Mouse (Mus musculus) urinary bladder, adult 18-20 months (tissue): Measurements from ENCODE around the gene Gstp2.
A peak's percentile ranks its signal among the peaks of the same experiment; 100 is the strongest.
"Not testable (repeated sequence)": the region's sequence is repeated elsewhere in the genome, so short reads cannot be mapped to it uniquely, and the experiment has no call there.

Experiments
- DNase-seq, 2 experiments: peaks; one replicate each; pipeline ENCODE4 v3.0.0; 2022; ENCODE audit warnings: low spot score in 2 of 2, mixed read lengths in 2 of 2

Gstp2 gene

DNA sequence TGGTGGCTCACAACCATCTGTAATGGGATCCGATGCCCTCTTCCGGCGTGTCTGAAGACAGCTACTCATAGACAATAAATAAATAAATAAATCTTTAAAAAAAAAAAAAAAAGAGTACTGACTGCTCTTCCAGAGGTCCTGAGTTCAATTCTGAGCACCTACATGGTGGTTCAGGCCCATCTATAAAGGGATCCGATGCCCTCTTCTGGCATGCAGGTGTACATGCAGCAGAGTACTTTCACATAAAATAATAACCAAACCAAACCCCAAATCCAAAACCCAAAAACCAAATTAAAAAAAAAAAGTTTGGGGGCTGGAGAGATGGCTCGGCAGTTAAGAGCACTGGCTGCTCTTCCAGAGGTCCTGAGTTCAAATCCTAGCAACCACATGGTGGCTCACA is 3.2 kb upstream of the Gstp2 start:
- not testable (repeated sequence) for DNase-seq

DNA sequence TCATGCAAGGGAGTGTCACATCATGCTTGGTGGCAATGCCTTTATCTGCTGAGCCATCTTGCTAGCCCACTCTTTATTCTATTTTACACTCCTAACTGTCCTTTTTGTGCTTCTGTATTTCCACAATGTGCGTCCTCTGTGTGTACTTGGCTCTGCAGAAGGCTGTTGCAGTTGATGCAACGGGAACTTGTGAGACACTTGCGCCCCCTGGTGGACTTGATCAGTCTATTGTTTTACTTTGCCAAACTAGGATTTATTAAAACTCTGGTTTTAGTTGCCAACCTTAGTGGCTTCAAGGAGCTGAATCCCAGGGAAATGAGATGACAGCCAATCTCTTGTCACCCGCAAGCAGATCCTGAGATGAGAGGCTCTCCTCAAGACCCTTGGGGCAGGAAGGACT is 2.0 kb upstream of the Gstp2 start:
- peak; percentile 37 to 46 for DNase-seq

DNA sequence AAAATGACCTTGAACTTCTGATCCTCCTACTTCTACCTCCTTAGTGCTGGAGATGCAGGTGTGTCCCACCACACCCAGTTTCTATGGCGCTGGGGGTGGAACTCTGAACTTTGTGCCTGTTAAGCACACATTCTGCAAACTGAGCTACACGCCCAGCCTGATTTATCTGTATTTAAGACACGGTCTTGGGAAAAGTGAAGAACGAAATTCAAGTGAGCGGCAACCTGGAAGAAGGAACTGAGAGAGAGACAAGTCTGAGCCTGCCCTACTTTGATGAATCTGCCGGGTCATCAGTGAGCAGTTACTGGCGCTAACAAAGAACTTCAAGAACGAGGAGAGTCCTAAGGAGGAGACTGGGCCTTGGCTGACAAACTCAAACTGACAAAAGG is 1.0 kb upstream of the Gstp2 start:
- DNase-seq = peak; percentile 35 to 50

DNA sequence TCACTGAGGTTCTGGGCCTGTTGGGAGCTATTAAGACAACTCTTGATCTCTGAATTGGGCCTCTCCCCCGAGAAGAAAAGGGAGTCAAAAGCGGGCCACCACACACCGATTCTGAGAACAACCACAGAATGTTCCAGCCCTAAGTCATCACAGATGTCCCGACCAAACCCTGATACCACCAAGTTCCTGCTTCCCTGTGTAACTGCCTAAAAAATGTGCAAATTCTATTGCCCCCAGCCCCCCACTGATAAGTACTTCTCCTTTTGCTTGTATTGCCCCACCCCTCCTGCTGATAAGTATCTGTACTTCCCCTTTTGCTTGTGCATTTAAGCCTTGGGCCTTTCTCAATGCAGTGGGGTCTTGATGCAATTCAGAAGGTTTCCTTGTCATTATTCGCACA is 1.7 kb downstream of the Gstp2 start:
- not testable (repeated sequence) for DNase-seq

DNA sequence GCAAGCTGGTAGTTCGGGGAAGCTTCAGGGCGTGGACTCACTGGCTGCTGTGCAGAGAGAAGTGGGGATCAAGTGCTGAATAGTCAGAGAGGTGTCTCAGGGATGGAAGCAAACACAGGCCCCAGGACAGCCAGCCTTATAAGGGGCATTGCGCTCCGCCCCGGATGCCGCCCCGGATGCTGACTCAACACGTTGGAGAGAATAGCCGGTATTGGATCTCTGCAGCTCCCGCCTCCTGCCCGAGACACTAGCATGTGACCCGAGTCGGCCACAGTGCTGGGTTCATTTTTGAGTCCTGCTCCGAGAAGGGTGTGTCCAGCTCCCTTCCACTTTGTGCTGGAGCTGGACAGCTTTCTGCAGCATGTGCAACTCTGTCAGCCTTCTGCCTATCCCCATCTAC is 3.7 kb downstream of the Gstp2 start:
- peak; percentile 29 to 64 for DNase-seq

DNA sequence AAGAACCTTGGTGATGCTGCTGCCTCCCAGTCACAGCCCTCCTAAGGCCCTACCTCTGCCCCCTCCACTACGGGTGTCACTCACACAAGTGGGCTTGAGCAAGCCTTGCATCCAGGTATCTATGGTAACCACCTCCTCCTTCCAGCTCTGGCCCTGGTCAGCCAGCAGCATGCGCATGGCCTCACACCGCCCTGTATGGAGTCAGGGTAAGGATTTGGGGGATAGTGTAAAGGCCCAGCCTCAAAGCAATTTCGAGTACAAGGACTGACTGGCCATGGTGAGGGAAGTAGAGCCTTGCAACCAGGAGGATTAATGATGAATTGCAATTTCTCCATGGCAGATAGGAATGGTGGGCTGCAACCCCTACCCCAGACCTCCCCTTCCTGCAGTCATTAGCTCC is 4.3 kb downstream of the Gstp2 start:
- not testable (repeated sequence) for DNase-seq

DNA sequence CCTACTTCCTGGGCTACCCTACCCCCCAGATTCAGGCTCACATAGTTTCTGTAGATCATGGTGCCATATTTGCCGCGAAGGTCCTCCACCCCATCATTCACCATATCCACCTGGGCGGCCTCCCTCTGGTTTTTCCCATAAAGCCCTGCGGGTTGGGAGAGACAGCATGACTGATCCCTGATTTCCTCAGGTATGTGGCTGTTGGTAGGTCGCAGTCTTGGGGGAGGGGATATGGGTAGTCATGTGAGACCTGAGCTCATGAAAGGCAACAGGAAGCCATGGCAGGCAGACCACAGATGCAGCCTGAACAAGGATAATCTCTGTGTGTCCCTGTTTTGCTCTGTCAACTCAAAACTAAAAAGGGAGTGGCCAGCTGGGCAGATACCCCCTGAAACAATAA is 4.9 kb downstream of the Gstp2 start:
- DNase-seq = not testable (repeated sequence)

DNA sequence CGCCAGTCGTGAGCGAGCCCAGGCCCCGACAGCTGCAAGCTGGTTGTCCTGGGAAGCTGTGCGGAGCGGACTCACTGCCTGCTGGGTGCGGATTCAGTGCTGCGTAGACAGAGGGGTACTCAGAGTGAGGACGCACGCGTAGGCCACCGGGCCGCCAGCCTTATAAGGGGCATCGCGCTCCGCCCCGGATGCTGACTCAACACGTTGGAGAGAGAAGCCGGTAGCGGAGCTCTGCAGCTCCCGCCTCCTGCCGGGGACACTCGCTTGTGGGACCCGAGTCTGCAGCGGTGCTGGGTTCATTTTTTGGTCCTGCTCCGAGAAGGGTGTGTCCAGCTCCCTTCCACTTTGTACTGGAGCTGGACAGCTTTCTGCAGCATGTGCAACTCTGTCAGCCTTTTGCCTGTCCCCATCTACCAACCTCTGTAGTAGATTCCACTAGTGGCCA is 8.0 kb downstream of the Gstp2 start, which contains the start of gene Gstp1:
TSS of gene Gstp1 (minus strand) at position 198 of the 445 bp plus-strand sequence.
- DNase-seq = peak; percentile 87 to 90

DNA sequence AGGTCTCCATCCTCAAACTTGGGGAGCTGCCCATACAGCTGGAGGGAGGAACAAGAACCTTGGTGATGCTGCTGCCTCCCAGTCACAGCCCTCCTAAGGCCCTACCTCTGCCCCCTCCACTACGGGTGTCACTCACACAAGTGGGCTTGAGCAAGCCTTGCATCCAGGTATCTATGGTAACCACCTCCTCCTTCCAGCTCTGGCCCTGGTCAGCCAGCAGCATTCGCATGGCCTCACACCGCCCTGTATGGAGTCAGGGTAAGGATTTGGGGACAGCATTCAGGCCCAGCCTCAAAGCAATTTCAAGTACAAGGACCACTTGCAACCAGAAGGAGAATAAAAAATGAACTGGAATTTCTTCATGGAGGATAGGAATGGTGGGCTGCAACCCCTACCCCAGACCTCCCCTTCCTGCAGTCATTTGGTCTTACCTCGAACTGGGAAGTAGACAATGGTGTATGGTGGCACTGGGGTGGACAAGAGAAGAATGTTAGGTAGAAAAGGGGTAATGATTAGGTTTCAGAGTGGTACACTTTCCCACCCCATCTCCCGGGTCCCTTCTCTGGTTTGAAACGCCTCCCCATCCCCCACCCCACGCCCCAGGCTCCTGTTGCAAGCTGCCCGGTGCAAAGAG is 8.6 kb downstream of the Gstp2 start:
- not testable (repeated sequence) for DNase-seq

DNA sequence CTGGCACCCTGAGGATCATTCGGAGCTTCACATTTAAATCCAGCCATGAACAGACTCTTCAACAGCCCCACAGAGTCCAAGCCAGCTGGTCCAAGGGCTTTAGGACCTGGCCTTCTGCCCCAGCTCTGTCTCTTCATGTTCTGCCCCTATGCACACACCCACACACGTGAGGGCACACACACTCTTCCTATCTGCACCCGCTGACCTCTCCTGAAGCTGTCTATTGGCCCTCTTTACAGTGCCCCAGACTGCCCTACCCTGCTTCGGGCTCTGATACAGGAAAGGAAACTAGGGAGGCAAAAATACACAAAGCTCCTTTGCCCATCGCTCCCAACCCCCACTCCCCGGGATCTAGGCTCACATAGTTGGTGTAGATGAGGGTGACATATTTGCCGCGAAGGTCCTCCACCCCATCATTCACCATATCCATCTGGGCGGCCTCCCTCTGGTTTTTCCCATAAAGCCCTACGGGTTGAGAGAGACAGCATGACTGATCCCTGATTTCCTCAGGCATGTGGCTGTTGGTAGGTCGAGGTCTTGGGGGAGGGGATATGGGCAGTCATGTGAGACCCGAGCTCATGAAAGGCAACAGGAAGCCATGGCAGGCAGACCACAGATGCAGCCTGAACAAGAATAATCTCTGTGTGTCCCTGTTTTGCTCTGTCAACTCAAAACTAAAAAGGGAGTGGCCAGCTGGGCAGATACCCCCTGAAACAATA is 9.3 kb downstream of the Gstp2 start:
- DNase-seq = no peak

DNA sequence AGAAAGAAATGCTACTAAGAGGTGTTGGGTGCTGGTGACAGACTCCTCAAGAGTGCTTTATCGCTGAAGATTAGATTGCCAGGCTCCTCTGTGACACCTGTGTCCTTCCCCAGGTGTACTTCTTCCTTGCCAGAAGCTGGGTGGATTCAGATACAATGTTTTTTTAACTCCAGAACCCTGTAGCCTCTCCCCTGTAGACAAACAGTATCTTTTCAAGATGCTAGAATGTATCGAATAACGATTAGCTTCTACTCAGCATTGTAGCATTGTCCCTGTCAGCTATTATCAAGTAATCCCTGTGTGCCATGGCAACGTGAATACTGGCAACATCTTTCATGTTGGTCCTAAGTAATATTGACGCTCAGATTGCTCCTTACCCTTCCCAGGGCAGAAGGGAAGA is 12.1 kb downstream of the Gstp2 start:
- no peak for DNase-seq

DNA sequence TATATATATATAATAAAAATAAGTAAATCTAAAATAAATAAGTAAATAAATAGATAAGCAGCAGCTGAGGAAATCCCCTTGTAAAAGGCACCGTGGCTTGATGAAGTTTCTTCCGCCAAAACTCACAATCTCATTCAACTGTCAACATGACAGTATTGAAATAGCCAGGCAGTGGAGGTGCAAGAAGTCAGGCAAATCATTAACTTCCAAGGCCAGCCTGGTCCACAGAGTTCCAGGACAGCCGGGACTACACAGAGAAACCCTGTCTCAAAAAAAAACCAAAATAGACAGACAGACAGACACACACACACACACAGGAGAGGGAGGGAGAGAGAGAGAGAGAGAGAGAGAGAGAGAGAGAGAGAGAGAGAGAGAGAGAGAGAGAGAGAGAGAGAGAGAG is 12.5 kb downstream of the Gstp2 start:
- DNase-seq = no peak

DNA sequence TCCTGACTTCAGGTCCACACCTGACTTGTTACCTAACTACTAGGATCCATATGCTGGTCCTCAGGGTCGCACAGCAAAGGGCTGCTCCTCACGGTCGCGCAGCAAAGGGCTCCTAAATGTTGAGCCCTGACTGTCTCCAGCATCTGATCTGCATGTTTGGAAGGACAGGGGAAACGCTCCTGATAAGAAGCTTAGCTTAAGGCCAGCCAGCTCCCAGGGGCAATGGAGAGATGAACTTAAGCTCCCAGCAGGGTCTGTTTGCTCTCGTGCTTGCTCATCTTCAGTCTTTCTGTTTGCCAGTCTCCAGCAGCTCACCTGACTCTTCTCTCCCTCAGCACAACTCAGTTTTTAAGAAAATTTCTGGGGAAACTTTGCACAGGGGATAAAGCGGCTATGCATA is 13.2 kb downstream of the Gstp2 start:
- DNase-seq = no peak

DNA sequence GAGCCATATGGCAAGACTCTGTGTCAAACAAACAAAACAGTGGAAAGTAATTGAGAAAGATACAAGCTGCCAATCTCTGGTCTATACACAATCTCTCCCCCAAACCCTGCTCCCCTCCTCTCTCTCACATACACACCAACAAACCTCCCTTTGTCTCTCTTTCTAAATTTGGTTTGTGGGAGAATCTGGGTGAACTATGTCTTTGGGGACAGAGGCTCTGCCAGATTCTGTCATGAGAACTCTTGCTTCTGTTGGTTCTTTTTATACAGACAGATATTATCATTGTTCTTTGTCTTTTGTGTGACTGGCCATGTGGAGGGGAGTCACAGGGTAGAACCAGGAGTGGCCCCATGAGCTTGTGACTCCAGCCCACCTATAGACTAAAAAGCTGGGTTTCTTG is 18.2 kb downstream of the Gstp2 start:
- DNase-seq = no peak

DNA sequence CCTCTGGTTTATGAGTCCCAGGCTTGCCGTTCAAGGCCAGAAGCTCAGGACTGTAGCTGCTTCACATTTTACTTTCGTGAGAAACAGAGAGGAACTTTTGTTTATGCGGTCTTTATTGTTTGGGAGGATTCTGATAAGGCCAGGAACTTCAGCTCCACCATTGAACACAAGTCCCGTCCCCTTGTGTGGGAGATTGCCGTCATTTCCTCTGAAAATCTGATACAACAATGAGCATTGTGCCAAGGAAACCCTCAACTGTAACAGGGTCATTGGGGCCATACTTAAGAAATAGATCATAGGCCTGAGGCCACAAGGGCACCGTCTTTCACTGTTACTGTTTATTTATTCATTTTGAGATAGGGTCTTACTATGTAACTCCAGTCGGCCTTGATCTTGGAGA is 22.6 kb downstream of the Gstp2 start:
- no peak for DNase-seq

DNA sequence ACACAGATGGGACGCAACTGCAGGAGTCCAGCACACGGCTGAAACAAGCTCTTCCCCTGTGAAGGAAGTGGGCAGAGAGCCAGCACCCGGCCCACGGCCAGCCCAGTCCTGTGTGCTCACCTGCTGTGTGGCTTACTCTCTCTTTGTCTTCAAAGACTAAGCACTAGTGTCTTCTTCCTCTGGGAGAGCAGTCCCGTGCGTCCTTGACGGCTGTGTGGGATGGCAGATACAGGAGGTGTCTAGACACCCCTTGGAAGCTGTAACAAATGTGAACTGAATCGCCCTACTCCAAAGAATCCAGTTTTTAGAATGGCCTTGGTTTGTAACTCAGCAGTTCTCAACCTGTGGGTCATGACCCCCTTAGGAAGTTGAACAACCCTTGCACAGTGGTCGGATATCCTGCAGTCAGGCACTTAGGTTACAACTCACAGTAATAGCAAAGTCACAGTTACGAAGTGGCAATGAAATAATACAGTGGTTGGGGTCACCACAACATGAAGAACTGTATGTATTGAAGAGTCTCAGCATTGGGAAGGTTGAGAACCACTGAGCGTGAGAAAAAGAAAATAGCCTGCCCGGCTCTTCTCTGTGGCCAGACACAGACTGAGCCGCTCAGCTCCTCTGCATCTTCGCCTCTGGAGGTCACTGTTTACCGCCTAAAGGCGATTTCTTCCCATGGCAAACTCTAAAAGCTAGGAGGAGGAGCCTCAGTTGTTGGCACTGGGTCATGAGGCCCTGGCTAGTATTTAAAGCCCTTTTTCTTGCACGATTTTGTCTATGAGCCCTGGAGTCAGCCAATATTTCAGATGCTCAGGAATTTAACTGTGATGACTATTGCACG is 26.9 kb downstream of the Gstp2 start:
- peak; percentile 63 to 82 for DNase-seq

DNA sequence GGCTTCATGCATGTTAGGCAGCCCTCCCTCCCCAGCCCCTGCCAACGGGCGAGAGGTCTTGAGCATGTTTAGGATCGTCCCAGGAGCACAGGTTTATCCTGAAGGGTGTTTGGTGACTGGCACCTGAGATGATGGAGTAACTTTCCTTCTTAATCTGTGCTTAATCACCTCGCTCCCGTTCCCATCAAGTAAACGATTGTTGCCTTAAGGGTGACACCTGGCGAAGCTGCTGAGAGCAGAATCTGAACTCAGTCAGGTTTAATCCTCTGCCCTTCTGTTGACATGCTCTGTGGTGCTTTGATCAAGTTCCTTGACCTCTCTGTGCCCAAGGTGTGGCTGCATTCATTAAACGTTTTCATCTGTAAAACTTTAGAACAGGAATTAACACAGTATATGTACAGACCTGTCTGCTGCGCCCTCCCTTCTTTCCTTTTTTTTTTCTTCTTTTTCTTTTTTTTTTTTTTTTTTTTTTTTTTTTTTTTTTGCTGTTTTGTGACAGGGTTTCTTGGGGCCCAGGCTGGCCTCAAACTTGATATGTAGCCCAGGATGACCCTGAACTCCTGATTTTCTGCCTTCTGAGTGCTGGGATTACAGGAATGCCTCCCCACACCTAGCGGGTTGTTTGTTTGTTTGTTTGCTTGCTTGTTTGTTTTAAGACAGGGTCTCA is 27.8 kb downstream of the Gstp2 start:
- no peak for DNase-seq

DNA sequence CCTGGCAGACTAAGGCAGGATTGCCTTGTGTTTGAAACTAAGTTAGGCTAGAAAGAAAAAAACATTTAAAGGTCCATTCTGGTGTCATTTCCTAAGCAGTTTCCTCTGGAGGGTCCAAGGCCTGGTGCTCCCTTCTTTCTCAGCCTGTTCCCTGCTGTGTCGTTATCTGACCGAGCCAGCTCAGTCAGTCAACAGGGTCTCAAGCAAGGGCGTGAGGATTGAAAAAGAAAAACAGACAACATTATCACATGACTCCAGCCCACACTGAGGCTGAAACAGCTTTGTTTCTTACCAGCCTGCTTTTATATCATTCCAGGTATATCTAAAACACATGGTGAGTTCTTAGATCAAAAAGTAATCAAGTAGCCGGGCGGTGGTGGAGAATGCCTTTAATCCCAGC is 30.2 kb downstream of the Gstp2 start:
- no peak for DNase-seq

DNA sequence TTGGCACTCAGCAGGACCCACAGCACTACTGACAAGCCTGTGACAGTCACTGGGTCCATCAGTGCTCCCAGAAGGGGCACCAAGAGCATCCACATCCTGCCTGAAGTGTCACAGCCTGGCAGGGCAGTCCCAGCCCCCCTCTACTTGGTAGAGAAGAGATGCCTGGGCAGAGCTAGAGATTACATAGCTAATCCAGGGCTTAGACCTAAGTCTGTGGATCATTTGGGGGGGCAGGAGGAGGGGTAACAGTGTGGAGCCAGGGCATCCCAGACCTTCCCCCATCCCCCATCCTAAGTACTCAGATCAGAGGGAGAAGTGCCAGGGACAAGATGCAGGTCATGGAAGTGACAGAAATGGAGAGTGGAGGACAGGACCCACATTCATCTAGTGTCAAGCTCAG is 31.0 kb downstream of the Gstp2 start:
- no peak for DNase-seq

DNA sequence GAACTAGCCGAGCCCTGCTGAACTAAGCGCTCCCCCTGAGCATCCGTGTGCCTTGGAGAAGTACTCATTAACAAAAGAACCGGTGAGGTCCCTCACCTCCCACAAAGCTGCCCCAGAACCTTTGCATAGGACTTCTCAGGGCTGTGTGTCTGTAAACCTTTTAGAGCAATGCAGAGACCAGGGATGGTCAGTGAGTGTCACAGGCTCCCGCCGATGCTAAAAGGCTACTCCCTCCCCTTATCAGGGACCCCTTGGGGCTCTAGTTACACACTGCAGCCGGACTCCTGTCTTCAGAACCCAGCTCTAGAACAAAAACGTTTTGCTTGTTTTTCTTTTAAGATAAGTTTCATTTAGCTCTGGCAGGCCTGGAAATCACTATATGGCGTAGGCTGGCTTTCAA is 32.8 kb downstream of the Gstp2 start:
- DNase-seq = no peak

DNA sequence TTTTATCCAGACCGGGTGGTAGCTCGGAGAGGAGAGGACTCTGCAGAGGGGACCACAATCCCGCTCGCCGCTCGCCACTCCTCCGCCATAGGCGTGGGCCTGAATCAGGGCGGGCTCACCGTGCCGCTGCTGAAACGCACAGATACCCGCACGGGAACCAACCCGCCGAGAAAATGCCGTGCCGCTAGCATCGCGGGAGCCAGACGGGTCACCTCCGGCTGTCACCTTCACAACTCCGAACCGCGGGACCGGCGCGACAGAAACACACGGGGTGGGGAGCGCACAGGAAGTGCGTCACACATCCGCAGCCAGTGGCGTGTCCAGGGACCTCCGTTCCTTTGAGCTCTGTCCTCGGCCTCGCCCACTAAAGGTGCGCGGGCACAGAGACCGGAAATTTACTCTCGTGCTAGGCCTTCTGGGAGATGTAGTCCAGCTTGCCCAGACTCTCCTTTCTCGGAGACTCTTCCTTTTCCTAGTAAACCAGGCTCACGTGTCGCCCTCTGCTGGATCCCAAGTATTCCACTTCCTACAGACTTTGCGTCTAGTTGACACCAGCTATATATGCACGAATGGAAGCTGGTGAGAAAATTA is 33.3 kb downstream of the Gstp2 start, which contains the start of gene Ndufv1:
TSS of gene Ndufv1 (minus strand) at position 375 of the 591 bp plus-strand sequence.
- DNase-seq = peak; percentile 85 to 95

DNA sequence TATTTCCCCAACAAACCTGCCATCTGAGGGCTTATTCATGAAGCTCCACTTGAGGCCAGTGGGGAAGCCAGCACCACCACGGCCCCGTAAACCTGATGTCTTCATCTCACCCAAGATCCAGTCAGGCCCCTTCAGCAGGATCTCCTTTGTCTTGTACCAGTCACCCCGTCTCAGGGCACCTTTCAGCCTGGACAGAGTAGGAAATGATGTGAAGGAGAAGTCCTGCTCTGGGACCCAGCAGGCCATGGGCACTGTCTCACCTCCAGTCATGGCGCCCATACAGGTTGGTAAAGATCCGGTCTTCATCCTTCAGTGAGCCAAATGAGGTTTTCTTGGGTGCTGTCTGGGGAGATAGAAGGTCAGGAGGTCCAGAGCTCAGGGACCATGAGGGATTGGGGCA is 34.7 kb downstream of the Gstp2 start:
- no peak for DNase-seq
